Mouse (Mus musculus): ENCODE results near the gene Efna4.

GRCm38 (mm10) chr3:89330346-89330745 is 7.5 kb downstream of the Efna4 start:
- no peak for TF ChIP-seq CTCF (IDR thresholded peaks at IDR 0.05; ENCODE audit: control insufficient read depth, insufficient read depth, insufficient replicate concordance, low read depth, low read length)
- no peak for TF ChIP-seq POLR2A (IDR thresholded peaks at IDR 0.05; ENCODE audit: control insufficient read depth, low read depth, low read length)

Data from testis, adult 2 months (tissue).